Mouse (Mus musculus) forebrain, embryonic 15.5 days (tissue): Measurements from ENCODE around the gene Il1rn. TPM values are rescaled to one million over a fixed set of nuclear protein-coding genes. Genes with fewer than 3 reads are reported as not detected.

ENCODE experiments used
- ATAC-seq: fragments of 200-750 bp; cut with Nextera tagmentation; replicated peaks from 2 replicates; pipeline ENCODE4 v1.8.0; 2017; ENCODE audit warnings: mild to moderate bottlenecking, moderate TSS enrichment, moderate library complexity
- H3K27ac ChIP-seq: fragments of 300-500 bp; sonication (generic); replicated peaks from 2 replicates; pipeline ENCODE4 v1.5.1; 2015; ENCODE audit warnings: mild to moderate bottlenecking, inconsistent platforms
- H3K27me3 ChIP-seq: fragments of 300-500 bp; sonication (generic); 2 replicates; pipeline ENCODE4 v1.6.1; 2015; ENCODE audit warnings: inconsistent platforms
- H3K36me3 ChIP-seq: fragments of 300-500 bp; sonication (generic); 2 replicates; pipeline ENCODE4 v1.6.1; 2015; ENCODE audit warnings: mild to moderate bottlenecking, inconsistent platforms
- H3K4me1 ChIP-seq: fragments of 300-500 bp; sonication (generic); 2 replicates; pipeline ENCODE4 v1.6.1; 2015; ENCODE audit warnings: inconsistent platforms
- H3K4me2 ChIP-seq: fragments of 300-500 bp; sonication (generic); replicated peaks from 2 replicates; pipeline ENCODE4 v1.6.1; 2015; ENCODE audit warnings: mild to moderate bottlenecking, inconsistent platforms
- H3K4me3 ChIP-seq: fragments of 300-500 bp; sonication (generic); 2 replicates; pipeline ENCODE4 v1.5.1; 2015; ENCODE audit warnings: mild to moderate bottlenecking, inconsistent platforms
- H3K9ac ChIP-seq: fragments of 300-500 bp; sonication (generic); replicated peaks from 2 replicates; pipeline ENCODE4 v1.6.1; 2015; ENCODE audit warnings: mild to moderate bottlenecking, inconsistent platforms
- H3K9me3 ChIP-seq: fragments of 300-500 bp; sonication (generic); 2 replicates; pipeline ENCODE4 v1.6.1; 2016; ENCODE audit warnings: inconsistent platforms
- WGBS: fragments of 180-500 bp; shearing (Covaris S2); methylation state at CpG from one replicate; pipeline ENCODE4 v1.1.7; 2015; ENCODE audit warnings: mixed read lengths; 5-methylcytosine and 5-hydroxymethylcytosine counted together
- polyA plus RNA-seq: library from polyadenylated mRNA; unstranded; fragments of >200 nt; fragmentation: Nextera tagmentation; extraction: Ambion mirVana; gene quantifications from 2 replicates; pipeline ENCODE4 v1.2.1, GENCODE M21; 2015

The Il1rn gene
- 0.15 and 0.17 TPM in 2 replicates for polyA plus RNA-seq

DNA sequence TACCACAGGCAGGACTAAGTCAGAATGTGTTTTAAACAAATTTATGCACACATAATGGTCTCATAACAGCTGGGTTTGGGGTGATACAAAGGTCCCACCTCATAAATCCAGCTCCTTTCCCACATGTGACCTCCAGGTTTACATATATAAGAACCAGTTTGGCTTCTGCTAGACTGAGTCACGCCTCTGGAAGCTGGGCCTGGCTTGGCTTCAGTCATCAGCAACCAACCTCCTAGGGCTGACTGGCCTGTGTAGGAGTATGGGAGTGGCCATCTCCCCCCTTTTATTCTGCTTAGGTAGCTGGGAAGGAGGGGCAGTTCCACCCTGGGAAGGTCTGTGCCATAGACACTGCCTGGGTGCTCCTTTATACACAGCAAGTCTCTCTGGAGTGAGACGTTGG is at the start of gene Il1rn:
Il1rn (plus strand) TSS at position 309 of the 400 bp plus-strand sequence.
- Histone ChIP-seq H3K9ac (no peak within 1 kb of the TSS), H3K4me2 (no peak within 1 kb of the TSS), H3K4me1 (no peaks in the 10 kb centered on the region), H3K27me3 (no peaks in the 10 kb centered on the region), H3K4me3 (no peak within 1 kb of the TSS), H3K9me3 (no peaks in the 10 kb centered on the region), H3K36me3 (no peaks in the 10 kb centered on the region), H3K27ac (no peak within 1 kb of the TSS)
- 84% methylated on average over 2 of the region's 2 CpGs for WGBS
- ATAC-seq, result no peak

DNA sequence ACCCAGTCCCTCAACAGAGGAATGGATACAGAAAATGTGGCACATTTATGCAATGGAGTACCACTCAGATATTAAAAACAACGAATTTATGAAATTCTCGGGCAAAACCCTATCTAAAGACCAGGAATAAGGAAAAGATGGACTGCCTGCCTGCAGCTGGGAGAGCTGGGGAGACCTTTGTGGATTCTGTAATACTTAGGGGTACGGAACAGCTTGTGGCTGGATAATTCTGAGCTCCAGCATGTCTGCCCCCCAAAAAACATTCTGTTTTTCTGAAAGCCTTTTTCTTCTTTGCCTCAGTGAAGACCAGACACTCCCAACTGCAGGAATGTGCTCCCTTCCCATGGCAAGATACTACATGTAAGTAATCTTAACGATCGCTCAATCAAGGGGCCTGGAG is 45.8 kb upstream of the Il1rn start, which contains the start of gene Il1f10:
Il1f10 (plus strand) TSS at position 301 of the 400 bp plus-strand sequence.
- H3K9me3 ChIP-seq, result no peaks in the 10 kb centered on the region
- WGBS, result 87% methylated on average over 5 of the region's 5 CpGs

DNA sequence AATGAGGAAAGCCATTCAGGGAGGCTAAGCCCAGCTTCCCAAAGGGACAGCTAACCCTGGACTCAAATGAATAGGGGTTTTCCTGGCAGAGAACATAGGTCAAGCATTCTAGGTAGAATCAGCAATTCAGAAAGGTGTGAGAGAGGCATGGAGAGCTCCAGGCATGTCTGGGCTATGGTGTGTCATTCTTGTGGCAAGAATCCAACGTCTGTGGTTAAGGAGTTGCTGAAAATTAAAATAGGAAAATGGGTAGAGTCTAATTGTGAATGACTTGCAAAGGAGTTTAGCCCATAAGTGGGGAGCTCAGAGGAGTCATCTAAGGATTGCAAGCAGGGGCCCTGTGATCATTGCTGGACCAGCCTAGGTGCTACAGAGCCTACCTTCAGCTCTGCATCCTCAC is 42.0 kb upstream of the Il1rn start:
- Histone ChIP-seq H3K27me3 (no peaks in the 10 kb centered on the region), H3K4me3 (no peak overlapping the region), H3K36me3 (no peaks in the 10 kb centered on the region), H3K4me2 (no peak overlapping the region), H3K27ac (no peak overlapping the region), H3K9ac (no peak overlapping the region), H3K4me1 (no peaks in the 10 kb centered on the region), H3K9me3 (no peaks in the 10 kb centered on the region)
- no peak for ATAC-seq
- 63% methylated on average over 1 of the region's 1 CpGs for WGBS

More for the DNA sequence above, 45.8 kb upstream of the Il1rn start, which contains the start of gene Il1f10:
- Histone ChIP-seq H3K9ac (no peak within 1 kb of the TSS), H3K27me3 (no peaks in the 10 kb centered on the region), H3K4me3 (no peak within 1 kb of the TSS), H3K4me1 (no peaks in the 10 kb centered on the region), H3K27ac (no peak within 1 kb of the TSS), H3K4me2 (no peak within 1 kb of the TSS), H3K36me3 (no peaks in the 10 kb centered on the region)
- ATAC-seq, result no peak

DNA sequence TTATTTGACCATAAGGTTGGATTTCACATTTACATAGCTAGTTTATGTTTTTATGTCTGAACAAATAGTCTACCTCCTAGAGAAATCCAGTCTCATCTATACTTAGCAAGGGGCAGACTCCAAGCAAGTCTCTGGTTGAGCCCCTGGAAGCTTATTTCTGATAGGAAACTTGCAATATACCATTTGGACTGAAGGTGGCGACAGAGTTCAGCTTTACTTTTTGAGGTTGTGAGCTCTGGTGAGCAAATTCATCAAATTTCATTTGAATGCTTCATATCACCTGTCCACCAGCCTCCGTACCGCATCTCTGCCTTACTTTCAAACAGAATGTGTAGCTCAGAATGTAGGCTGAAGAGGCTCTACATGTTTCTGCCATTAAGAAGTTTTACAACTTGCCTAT is 39.8 kb upstream of the Il1rn start:
- Histone ChIP-seq H3K4me2 (no peak overlapping the region), H3K36me3 (no peaks in the 10 kb centered on the region), H3K9ac (no peak overlapping the region), H3K4me1 (no peaks in the 10 kb centered on the region), H3K4me3 (no peak overlapping the region), H3K27ac (no peak overlapping the region), H3K27me3 (no peaks in the 10 kb centered on the region), H3K9me3 (no peaks in the 10 kb centered on the region)
- WGBS, result 8% methylated on average over 3 of the region's 3 CpGs
- no peak for ATAC-seq

DNA sequence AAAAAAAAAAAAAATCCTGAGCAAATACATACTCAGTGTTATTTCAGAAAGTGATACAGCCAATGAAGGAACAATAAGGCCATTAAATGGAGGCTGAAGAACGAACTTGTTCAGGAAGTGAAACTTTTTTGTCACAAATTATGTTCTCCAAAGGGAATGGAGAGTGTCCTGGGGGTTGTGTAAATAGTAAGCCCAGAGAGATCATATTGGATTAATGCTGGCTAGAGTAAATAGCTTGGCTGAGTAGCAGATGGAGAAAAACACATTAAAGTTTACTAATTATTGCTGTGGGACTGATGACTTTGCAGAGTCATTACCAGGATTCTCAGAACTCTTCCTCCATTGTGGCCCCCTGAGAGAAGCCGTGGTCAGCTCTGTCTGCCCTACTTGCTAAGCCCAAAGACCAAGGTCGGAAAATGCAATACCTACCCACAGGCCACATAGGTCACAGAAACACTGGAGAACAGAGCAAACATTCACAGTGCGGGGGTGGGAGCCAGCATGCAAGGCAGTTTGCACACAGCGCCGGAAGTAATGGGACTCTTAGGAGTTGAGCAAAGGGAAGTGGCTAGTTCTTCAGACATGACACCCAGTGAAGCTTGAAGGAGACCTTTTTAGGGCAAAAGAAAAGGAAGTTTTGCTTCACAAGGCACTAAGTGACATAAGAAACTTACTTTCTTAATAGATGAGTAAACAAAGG is 25.2 kb upstream of the Il1rn start:
- no peak overlapping the region for H3K4me2 ChIP-seq
- no peak overlapping the region for H3K9ac ChIP-seq
- no peaks in the 10 kb centered on the region for H3K4me1 ChIP-seq
- H3K27ac ChIP-seq, result no peak overlapping the region
- ATAC-seq, result no peak
- H3K9me3 ChIP-seq, result no peaks in the 10 kb centered on the region
- H3K27me3 ChIP-seq, result no peaks in the 10 kb centered on the region
- WGBS, result 80% methylated on average over 6 of the region's 6 CpGs
- no peaks in the 10 kb centered on the region for H3K36me3 ChIP-seq
- H3K4me3 ChIP-seq, result no peak overlapping the region

DNA sequence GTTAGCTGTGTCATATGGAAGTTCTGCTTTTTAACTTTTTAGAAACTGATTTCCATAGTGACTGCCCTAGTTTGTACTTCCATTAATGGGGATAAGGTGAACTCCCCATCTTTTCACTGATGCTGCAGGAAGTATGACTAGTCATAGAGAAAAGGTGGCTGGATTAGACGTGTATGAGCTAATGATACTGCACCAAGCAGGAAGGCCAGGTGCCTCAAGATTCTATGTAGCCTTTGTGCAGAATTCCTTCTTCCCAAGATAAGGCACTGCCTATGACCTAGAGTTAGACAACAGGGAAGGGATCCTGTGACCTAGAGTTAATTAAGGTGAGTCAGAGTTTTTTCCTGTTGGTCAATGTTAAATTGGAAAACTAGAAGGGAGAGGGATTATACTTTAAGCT is 19.7 kb upstream of the Il1rn start:
- no peak for ATAC-seq
- Histone ChIP-seq H3K4me1 (no peaks in the 10 kb centered on the region), H3K9me3 (no peaks in the 10 kb centered on the region), H3K4me3 (no peak overlapping the region), H3K27ac (no peak overlapping the region), H3K27me3 (no peaks in the 10 kb centered on the region), H3K36me3 (no peaks in the 10 kb centered on the region), H3K9ac (no peak overlapping the region), H3K4me2 (no peak overlapping the region)
- 84% methylated on average over 1 of the region's 1 CpGs for WGBS

DNA sequence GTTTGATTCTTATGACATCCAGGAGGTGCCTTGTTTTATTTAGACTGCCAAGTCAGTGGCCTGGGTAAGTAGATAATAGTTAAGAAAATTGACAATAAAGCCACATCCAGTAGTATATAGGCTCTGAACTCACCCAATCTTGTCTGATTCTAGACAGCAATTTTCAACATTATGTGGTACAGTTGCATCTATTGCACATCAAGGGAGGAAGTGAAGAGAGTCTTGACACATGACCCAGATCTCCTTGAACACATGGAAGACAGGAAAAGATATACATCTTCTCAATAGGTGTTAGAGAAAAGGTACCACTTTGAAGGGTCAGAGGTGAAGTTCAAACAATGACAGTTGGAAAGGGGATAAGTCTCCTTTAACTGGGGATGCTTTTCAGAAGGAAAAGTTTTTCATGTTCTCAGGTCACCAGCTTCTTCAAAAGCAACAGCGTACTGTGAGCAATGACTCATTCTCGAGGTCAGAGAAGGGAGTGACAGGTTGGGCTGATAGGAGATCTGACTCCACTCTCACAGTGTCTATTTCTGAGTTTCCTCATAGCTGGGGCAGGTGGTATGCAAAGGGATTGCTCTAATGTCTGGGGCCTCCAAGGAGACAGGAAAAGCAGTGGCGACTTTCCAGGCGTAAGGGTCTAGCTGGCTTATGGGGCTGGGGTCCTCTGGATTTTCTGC is 18.6 kb upstream of the Il1rn start:
- no peak overlapping the region for H3K4me2 ChIP-seq
- WGBS, result 83% methylated on average over 4 of the region's 4 CpGs
- ATAC-seq, result no peak

DNA sequence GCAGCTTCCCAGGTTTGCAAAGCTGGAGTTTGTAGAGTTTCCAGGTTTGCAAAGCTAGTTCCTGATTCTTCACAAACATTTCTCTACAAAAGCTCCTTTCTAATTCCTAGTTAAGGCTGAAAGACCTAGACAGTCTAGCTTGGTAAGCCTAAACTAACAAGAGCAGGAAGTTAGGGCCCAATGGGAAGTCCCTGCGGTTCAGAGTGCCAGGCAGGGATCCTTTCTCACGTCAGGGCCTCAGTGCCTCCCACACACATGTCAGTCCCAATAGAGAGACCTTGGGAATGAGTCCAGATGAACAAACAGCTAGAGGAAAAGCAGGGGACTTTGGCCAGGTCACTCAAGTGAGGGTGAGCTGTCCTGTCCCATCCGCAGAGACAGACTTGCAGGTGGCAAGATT is 1.3 kb upstream of the Il1rn start:
- Histone ChIP-seq H3K4me1 (no peaks in the 10 kb centered on the region), H3K36me3 (no peaks in the 10 kb centered on the region), H3K9me3 (no peaks in the 10 kb centered on the region), H3K4me3 (no peak overlapping the region), H3K9ac (no peak overlapping the region), H3K27ac (no peak overlapping the region), H3K27me3 (no peaks in the 10 kb centered on the region), H3K4me2 (no peak overlapping the region)
- ATAC-seq, result no peak
- WGBS, result 67% methylated on average over 3 of the region's 3 CpGs

More for the DNA sequence above, 18.6 kb upstream of the Il1rn start:
- H3K36me3 ChIP-seq, result no peaks in the 10 kb centered on the region
- no peak overlapping the region for H3K9ac ChIP-seq
- no peak overlapping the region for H3K4me3 ChIP-seq
- H3K27me3 ChIP-seq, result no peaks in the 10 kb centered on the region
- no peaks in the 10 kb centered on the region for H3K9me3 ChIP-seq
- H3K4me1 ChIP-seq, result no peaks in the 10 kb centered on the region
- no peak overlapping the region for H3K27ac ChIP-seq

DNA sequence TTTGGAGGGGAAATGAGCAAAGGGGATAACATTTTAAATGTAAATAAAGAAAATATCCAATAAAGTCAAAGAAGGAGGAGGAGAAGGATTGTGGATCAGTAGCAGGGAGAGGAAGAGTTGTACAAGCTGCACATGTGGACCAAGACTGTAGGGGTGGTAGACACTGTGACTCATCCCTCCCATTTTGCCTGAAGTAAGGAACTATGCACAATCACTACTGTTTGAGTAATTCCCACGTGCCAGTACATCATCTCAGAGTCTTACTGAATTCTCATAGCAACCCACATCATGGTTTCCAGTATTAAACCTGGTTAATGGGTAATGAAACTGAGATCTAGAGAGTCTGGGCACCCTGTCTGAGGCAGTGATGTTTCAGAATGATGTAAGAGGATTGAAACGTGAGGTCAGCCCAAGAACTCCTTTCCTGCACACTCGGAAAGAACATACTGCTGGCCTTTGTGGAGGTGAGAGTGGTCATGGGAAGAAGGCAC is 4.8 kb downstream of the Il1rn start:
- no peak overlapping the region for H3K27ac ChIP-seq
- H3K4me1 ChIP-seq, result no peaks in the 10 kb centered on the region
- no peak for ATAC-seq
- H3K27me3 ChIP-seq, result no peaks in the 10 kb centered on the region
- no peaks in the 10 kb centered on the region for H3K36me3 ChIP-seq
- H3K4me2 ChIP-seq, result no peak overlapping the region
- no peaks in the 10 kb centered on the region for H3K9me3 ChIP-seq
- WGBS, result 75% methylated on average over 3 of the region's 3 CpGs
- no peak overlapping the region for H3K9ac ChIP-seq
- no peak overlapping the region for H3K4me3 ChIP-seq

DNA sequence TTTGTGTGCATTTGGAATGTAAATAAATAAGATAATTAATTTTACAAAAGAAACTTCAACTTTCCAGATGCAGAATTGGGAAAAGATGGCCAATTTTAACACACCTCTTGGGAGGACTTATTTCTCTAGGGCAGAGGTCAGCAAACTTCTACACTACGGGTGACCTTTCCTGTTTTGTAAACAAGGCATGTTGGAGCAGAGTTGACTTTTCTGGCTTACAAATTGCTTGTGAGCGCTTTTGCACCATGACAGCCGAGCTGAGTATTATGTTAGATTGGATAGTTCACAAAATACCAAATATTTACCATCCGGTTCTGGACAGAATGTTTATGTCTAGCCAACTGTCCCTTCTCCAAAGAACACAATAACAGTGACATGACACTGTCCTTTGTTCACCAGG is 8.0 kb downstream of the Il1rn start:
- no peak overlapping the region for H3K27ac ChIP-seq
- H3K36me3 ChIP-seq, result no peaks in the 10 kb centered on the region
- no peak overlapping the region for H3K4me3 ChIP-seq
- no peak for ATAC-seq
- no peaks in the 10 kb centered on the region for H3K4me1 ChIP-seq
- no peak overlapping the region for H3K9ac ChIP-seq
- 81% methylated on average over 4 of the region's 4 CpGs for WGBS
- no peaks in the 10 kb centered on the region for H3K9me3 ChIP-seq
- no peak overlapping the region for H3K4me2 ChIP-seq
- H3K27me3 ChIP-seq, result no peaks in the 10 kb centered on the region

DNA sequence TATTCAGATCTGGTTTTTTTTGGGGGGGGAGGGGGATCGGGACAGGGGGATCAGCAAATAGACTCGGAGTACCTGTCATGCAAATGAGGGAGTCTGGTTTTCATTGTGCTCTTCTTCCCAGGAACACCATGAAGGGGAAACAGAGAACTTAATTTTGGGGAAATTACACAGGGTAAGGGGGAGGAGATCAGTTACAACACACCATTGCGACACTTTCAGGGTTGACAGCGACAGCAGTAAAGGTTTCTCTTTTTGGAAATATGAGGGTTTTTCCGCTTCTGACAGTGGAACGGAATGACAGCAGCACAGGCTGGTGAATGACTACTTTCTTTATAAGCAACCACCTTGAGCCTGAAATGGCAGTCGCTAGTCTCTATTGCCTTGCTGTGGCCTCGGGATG is 8.4 kb downstream of the Il1rn start:
- no peak for ATAC-seq
- Histone ChIP-seq H3K9ac (no peak overlapping the region), H3K4me3 (no peak overlapping the region), H3K9me3 (no peaks in the 10 kb centered on the region), H3K4me1 (no peaks in the 10 kb centered on the region), H3K4me2 (no peak overlapping the region), H3K36me3 (no peaks in the 10 kb centered on the region), H3K27ac (no peak overlapping the region), H3K27me3 (no peaks in the 10 kb centered on the region)
- 67% methylated on average over 8 of the region's 8 CpGs for WGBS

DNA sequence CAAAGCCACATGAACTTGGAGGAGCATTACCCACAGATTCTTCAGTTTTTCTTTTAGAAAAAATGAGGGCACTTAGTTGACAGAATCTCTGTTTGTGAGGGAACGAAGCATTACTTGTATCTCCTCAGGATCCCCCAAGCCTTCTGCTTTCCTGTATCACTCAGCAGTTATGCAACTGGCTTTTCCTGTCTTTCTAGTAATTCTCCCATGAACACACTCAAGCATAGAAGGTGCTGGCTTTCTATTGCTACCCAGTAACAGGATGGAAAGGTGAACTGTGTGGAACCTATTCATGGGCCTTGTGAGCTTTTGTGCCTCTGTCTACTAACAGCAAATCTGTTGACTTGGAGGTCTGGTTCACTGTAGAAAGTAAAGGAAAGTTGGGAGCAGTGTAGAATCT is 11.3 kb downstream of the Il1rn start:
- 92% methylated on average over 1 of the region's 1 CpGs for WGBS

More for the DNA sequence above, 11.3 kb downstream of the Il1rn start:
- ATAC-seq, result no peak
- Histone ChIP-seq H3K9me3 (no peaks in the 10 kb centered on the region), H3K9ac (no peak overlapping the region), H3K27me3 (no peaks in the 10 kb centered on the region), H3K27ac (no peak overlapping the region), H3K4me1 (no peaks in the 10 kb centered on the region), H3K36me3 (no peaks in the 10 kb centered on the region), H3K4me3 (no peak overlapping the region), H3K4me2 (no peak overlapping the region)
